Mouse (Mus musculus) thymus, adult 2 months (tissue): ENCODE results near the gene Rps12. TPM values are rescaled to one million over a fixed set of nuclear protein-coding genes. Genes with fewer than 3 reads are reported as not detected.

Source experiments
- DNase-seq: peaks from one replicate; pipeline ENCODE4 v3.0.0; 2021
- H3K27ac ChIP-seq: fragments of 200-500 bp; 2 replicates; pipeline ENCODE4 v1.5.1; 2012; ENCODE audit warnings: low read length, control low read depth; ENCODE audit not compliant: control insufficient read depth, insufficient read depth
- H3K27me3 ChIP-seq: fragments of 200-500 bp; 2 replicates; pipeline ENCODE4 v1.6.1; 2012; ENCODE audit warnings: mild to moderate bottlenecking, low read length, moderate library complexity, mixed read lengths; ENCODE audit not compliant: control insufficient read depth, insufficient read depth
- H3K36me3 ChIP-seq: fragments of 200-500 bp; 2 replicates; pipeline ENCODE4 v1.6.1; 2012; ENCODE audit warnings: mild to moderate bottlenecking, low read length, moderate library complexity; ENCODE audit not compliant: control insufficient read depth, insufficient read depth
- H3K4me1 ChIP-seq: fragments of 200-500 bp; replicated peaks from 2 replicates; pipeline ENCODE4 v1.6.1; 2012; ENCODE audit warnings: low read length; ENCODE audit not compliant: control insufficient read depth, insufficient read depth
- H3K4me3 ChIP-seq: fragments of 200-500 bp; 2 replicates; pipeline ENCODE4 v1.5.1; 2012; ENCODE audit warnings: mild to moderate bottlenecking, low read length, control low read depth, moderate library complexity; ENCODE audit not compliant: control insufficient read depth, insufficient read depth
- CTCF ChIP-seq: fragments of 200-500 bp; IDR thresholded peaks from 2 replicates; pipeline ENCODE4 v1.5.1; 2012; ENCODE audit warnings: mild to moderate bottlenecking, control low read depth, low read length, moderate library complexity, borderline replicate concordance; ENCODE audit not compliant: control insufficient read depth, poor library complexity, insufficient read depth; ENCODE audit errors: extremely low read depth
- POLR2A ChIP-seq: fragments of 200-500 bp; IDR thresholded peaks from 2 replicates; pipeline ENCODE4 v1.6.1; 2012; ENCODE audit warnings: mild to moderate bottlenecking, low read length, control low read depth, moderate library complexity; ENCODE audit not compliant: control insufficient read depth, poor library complexity, insufficient read depth; ENCODE audit errors: extremely low read depth
- WGBS: fragments of 180-500 bp; shearing (Covaris S2); methylation state at CpG from one replicate; pipeline ENCODE4 v1.1.7; 2018; 5-methylcytosine and 5-hydroxymethylcytosine counted together
- polyA plus RNA-seq: library from polyadenylated mRNA; depleted of rRNA; stranded (reverse); fragments of >200 nt; gene quantifications from 2 replicates; pipeline ENCODE4 v1.2.3, GENCODE M21; 2012; rRNA removed

Rps12 gene
- 1,277 and 1,802 TPM in 2 replicates for polyA plus RNA-seq

DNA sequence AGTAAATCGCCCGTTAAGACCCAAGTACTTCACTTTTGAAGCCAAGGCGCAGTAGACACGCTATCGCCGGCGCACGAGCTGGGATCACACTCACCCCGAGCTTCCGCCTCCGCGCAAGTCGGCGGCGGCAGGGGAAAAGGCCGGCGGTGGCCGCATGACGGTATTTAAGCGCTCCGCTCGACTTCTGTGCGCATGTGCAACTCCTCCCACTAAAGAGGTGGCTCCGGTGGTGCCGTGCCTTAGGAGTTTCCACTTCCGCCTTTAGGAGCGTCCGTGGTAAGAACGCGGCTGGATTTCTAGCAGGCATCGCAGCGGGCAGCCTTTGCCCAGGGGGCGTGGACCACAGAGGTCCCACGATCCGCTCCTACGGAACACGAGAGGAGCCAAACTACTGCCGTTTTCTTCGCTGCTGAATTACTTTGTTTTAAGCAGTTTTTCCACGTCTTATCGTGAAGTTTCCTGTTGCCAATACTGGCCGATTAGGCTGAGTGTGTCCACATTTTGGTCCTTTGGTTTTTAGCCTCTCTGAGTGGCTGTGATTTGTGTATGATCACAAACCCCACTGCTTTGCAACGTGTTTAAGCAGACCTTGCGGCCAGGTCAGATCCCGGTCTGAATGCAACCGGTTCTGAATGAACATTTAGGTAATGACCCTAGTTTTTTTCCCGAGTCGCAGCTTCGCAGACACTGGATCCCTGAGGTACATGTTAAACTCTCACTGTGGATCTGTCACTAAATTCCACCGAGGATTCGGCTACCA lies at the start of gene Rps12:
Gene Rps12, minus strand, starts transcription at position 214 of the 760 bp plus-strand sequence.
- H3K27me3 ChIP-seq = no peaks in the 10 kb centered on the region
- peak; percentile 97 for TF ChIP-seq POLR2A
- TF ChIP-seq CTCF = 0 out of 2 replicates have a peak, but pooled peaks have one; percentile 32
- WGBS = under 1% methylated on average over 51 of the region's 51 CpGs
- H3K4me1 ChIP-seq = peaks cover 7% of the 10 kb centered on the region
- peak; percentile 98 for DNase-seq
- H3K4me3 ChIP-seq = peak within 1 kb of the TSS; percentile 82
- H3K27ac ChIP-seq = peak within 1 kb of the TSS; percentile 6
- H3K36me3 ChIP-seq = peaks cover 20% of the 10 kb centered on the region

DNA sequence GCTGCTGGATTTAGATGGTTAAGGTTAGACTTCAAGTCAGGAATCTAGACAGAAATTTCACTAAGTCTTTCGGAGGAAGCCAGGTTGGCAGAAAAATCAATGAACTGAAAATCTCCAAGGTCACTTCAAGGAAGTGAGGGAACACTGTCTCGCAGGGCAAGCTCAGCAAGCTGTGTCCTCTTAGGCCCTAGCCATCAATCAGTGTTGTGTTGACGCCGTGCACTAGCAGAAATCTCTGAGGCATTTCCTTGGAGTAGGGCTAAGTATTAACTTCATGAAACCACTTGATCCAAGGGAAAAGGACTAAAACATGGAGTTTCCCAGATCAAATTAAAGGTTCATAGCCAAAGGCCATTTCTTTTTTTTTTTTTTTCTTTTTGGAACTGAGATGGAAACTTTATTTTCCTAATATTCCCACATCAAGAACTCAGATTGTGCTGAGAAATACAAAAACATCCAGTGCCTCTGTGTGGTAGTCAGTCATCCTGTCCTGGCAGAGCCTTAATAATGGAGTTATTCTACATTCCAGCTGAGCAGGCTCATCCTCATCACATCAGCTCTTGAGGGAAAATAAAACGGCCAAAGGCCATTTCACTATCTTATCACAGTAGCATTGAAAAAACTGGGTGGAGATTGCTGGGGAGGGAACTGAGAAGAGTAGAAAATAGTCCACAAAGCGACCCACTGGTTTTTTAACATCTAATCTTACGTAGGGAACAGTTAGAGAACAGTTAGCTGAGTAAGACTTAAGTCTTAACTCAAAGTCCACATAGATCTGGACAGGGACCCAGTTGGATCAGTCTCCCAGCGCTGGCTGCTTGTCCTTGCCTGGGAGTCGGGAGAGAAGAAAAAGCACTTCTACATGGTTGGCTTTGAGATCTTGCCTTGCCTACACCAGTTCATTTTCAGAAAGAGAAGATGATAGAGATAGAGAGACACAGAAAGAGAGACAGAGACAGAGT lies 49.2 kb upstream of the Rps12 start:
- Histone ChIP-seq H3K4me3 (no peak overlapping the region), H3K27ac (no peak overlapping the region), H3K4me1 (no peaks in the 10 kb centered on the region), H3K27me3 (no peaks in the 10 kb centered on the region), H3K36me3 (no peaks in the 10 kb centered on the region)
- TF ChIP-seq CTCF (no peak), POLR2A (no peak)
- WGBS = 89% methylated on average over 9 of the region's 9 CpGs
- DNase-seq = no peak

DNA sequence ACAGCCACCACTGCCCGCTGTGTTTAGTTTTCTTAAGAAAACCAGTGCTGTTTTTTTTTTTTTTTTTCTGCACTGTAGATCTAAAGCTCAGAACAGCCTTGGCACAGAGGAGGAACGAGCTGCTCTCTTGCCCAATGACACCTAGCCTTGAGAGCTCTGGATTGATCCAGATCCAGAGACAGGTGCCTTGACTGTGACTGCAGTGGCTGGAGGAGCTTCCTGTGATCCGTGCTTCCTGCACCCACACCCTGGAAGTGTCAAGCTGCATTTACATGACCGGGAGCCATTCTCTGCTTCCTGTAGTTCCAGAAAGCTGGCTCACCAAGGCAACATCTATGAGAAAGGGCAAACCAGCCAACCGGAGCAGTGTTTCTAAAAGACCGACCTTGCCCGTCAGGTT lies 39.4 kb upstream of the Rps12 start:
- Histone ChIP-seq H3K27ac (no peak overlapping the region), H3K4me3 (no peak overlapping the region), H3K27me3 (no peaks in the 10 kb centered on the region), H3K4me1 (no peaks in the 10 kb centered on the region), H3K36me3 (no peaks in the 10 kb centered on the region)
- TF ChIP-seq POLR2A (no peak), CTCF (no peak)
- WGBS = 91% methylated on average over 7 of the region's 7 CpGs
- no peak for DNase-seq

DNA sequence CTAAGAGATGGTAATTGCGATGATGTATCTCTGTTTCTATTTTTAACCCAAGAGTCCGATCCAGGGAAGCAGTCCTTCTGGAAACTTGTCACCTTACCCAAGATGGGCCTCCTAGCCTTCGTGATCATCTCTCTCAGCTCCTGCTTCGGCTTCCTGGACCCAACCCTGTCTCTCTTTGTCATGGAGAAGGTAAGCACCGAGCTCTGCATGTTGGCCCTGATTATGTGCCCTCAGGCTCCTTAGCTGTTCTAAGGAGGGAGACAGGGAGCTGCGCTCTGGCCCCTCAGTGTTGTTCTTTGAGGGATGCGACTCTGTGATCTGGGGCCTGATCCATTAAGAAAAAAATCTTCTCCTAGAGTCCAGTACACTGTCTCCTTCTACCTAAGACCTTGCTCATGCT lies 29.2 kb upstream of the Rps12 start:
- DNase-seq = no peak
- TF ChIP-seq POLR2A (no peak), CTCF (no peak)
- 93% methylated on average over 7 of the region's 7 CpGs for WGBS

DNA sequence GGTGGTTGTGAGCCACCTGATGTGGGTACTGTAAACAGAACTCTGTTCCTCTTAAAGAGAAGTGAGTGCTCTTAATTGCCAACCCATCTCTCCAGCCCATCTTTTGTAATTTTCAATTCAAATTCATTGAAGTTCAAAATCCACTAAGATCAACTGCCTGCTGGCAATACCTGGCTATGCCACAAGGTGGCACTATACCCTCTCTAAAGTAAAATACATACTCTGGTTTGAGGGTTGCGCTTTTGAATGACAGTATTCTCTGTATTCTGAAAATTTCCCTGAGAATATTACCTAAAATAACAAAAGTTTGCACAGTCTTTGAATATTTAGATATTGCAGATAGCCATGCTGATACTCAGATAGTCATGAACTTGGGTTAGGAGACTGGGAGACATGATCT lies 28.1 kb upstream of the Rps12 start:
- H3K4me3 ChIP-seq = no peak overlapping the region
- no peaks in the 10 kb centered on the region for H3K36me3 ChIP-seq
- no peak for TF ChIP-seq CTCF
- no peak for TF ChIP-seq POLR2A
- DNase-seq = peak; percentile 64
- no peaks in the 10 kb centered on the region for H3K27me3 ChIP-seq
- H3K4me1 ChIP-seq = no peaks in the 10 kb centered on the region
- WGBS = 50% methylated on average over 1 of the region's 1 CpGs
- no peak overlapping the region for H3K27ac ChIP-seq

More for the DNA sequence above, 29.2 kb upstream of the Rps12 start:
- H3K27ac ChIP-seq = no peak overlapping the region
- no peaks in the 10 kb centered on the region for H3K4me1 ChIP-seq
- no peaks in the 10 kb centered on the region for H3K36me3 ChIP-seq
- H3K4me3 ChIP-seq = no peak overlapping the region
- H3K27me3 ChIP-seq = no peaks in the 10 kb centered on the region
